Mouse (Mus musculus): ENCODE data around the gene Abhd17a.

The Abhd17a gene

DNA sequence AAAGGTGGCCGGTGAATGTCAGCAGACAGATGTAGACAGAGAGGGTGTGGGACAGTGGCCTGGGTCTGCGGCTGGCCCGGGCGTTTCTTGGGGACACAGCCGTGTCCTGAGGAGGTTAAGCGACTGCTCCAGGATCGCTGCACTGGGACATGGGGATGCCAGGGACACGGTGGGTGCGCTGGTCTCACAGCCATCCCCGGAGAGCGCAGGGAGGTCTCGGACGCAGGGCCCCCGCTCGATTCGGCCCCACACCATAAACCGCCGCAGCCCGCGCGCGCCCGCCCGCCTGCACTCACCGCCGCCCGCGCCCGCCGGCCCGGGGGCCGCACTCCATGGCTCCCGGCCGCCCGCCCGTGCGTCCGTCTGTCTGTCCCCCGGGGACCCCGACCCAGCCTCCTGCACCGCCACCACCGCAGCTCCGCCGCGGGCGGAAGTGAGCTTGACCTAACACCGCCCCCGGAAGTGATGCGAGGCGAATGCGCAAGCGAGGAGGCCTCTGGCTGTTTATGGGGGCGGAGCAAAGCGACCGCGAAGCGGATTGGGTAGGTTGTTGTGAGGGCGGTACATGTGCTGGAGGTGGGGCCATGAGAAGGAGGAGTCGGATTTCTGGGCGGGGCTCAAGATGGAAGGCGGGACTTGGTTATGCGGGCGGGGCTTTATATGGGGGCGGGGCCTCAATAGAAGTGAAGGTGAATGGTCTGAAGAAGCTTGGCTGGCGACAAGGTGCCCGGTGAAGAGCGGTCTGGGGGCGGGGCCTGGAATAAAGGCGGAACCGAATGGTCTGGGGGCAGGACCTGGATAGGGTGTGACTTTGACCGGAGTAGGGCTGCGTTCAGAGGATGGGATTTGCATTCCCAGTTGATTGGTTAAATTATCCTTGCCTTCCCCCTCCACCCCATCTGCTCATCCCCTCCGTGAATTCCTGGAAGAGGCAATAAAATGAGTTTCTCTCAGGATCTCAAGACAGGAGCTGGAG lies at the start of gene Abhd17a:
Abhd17a (minus strand) TSS at position 463 of the 976 bp plus-strand sequence.
- peak; percentile 99 for DNase-seq (ENCODE audit: low read depth, low spot score)

DNA sequence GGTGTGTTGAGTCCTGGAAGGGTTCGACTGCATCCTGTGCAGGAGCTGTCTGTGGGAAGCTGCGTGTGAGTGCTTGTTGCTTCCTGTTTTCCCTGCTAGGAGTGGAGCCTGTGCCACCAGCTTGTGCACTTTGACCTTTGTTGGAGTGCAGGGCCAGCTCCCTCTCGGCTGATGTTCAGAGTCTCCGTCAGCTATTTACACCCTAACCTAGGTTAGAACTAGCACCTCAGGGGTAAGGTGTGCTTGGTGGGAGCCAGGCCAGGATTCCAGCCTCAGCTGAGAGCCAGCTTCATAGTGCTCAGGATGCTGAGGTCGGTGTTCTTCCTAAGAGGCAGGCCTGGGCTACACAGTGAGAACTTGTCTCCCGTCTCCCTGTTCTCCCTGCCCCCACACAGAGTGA lies 45.2 kb upstream of the Abhd17a start:
- no peak for DNase-seq (ENCODE audit: low read depth, low spot score)

GRCm38 (mm10) chr10:80628925-80629324 lies 38.8 kb upstream of the Abhd17a start:
- DNase-seq (ENCODE audit: low read depth, low spot score), result no peak

DNA sequence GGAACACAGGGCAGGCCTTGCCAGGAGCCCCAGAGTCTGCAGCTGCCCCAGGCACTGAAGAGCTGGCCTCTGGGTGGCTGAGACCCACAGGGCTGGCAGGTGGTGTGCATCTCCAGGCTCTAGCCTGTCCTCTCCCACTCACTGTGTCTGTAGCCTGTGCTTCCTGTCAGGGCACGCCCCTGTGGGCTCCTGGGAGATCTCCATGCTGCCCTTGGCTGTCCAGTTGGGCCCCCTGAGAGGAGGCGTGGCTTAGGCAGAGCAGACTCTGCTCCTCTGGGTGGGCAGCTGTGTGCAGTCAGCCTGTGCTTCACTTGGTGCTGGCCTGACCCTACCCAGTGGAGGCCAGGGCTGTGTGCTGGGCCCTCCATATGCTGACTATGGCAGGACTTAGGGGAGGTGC lies 37.5 kb upstream of the Abhd17a start:
- no peak for DNase-seq (ENCODE audit: low read depth, low spot score)

DNA sequence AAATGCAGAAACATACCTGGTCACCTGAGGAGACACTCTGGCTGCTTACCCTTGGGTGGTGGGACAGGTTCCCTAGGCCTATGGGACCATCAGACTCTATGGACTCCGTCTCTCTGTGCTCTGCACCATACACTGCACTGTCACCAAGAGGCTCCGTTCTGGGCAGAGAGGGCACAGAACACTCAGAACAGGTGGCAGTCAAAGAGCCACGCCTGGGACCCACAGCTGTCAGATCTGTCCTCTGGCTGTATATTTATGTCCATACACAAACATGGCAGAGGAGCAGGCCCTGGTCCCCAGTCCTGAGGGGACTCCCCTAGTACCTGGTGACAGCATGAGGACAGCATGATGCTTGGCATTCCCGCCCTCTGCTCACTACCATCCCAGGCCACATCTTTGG lies 35.6 kb upstream of the Abhd17a start:
- DNase-seq (ENCODE audit: low read depth, low spot score), result no peak

- DNase-seq (ENCODE audit: low read depth, low spot score), result peak; percentile 49
Observed at GRCm38 (mm10) chr10:80623457-80624191, 33.5 kb upstream of the Abhd17a start.

DNA sequence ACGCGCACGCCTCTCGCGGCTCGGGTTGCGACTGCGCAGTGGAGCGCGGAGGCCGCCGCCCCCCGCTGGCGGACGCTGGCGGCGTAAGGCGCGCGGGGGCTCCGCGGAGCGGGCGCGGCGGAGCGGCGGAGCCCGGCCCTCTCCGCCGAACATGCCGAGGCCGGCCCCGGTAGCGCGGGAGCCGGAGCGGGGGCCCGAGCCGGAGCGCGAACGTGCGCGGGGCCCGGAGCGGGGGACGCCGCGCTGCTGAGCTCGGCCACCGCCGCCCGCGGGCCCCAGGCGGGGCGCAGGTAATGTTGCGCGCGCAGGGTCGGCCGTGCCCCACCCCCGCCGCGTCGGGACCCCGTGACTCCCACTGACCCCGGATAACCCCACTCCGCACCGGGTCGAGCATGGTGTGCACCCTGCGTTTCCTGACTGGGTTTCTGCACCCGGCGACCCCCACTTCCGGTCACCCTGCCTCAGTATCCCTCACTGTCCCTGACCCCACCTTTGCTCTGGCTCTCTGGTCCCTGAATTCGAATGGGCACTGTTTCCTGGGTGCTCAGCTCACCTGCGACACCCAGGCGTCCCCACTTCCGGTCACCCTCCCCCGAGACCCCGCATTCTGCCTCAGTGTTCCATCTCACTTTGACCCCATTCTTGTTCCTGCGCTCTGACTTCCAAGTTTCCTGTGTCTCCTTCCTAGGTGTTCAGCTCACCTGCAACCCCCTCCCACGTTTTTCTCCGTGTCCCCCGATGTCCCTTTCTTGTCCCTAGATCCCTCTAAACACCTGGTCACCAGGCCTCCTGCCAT lies 32.7 kb upstream of the Abhd17a start, which contains the start of gene Csnk1g2:
Csnk1g2 (plus strand) TSS at position 178 of the 796 bp plus-strand sequence.
- DNase-seq (ENCODE audit: low read depth, low spot score), result peak; percentile 7

GRCm38 (mm10) chr10:80621940-80622660 lies 32.0 kb upstream of the Abhd17a start:
- DNase-seq (ENCODE audit: low read depth, low spot score), result peak; percentile 100

DNA sequence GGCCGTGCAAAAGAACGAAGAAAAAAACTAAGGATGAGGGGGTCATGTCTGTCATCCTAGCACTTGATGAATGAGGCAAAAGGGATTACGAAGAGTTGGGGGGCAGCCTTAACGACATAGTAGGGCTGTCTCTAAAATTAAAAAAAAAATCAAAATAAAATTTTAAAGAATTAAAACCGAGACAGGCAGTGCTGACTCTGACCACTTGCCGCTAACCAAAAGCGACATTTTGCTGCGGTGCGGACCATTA lies 31.5 kb upstream of the Abhd17a start:
- DNase-seq (ENCODE audit: low read depth, low spot score), result no peak

DNA sequence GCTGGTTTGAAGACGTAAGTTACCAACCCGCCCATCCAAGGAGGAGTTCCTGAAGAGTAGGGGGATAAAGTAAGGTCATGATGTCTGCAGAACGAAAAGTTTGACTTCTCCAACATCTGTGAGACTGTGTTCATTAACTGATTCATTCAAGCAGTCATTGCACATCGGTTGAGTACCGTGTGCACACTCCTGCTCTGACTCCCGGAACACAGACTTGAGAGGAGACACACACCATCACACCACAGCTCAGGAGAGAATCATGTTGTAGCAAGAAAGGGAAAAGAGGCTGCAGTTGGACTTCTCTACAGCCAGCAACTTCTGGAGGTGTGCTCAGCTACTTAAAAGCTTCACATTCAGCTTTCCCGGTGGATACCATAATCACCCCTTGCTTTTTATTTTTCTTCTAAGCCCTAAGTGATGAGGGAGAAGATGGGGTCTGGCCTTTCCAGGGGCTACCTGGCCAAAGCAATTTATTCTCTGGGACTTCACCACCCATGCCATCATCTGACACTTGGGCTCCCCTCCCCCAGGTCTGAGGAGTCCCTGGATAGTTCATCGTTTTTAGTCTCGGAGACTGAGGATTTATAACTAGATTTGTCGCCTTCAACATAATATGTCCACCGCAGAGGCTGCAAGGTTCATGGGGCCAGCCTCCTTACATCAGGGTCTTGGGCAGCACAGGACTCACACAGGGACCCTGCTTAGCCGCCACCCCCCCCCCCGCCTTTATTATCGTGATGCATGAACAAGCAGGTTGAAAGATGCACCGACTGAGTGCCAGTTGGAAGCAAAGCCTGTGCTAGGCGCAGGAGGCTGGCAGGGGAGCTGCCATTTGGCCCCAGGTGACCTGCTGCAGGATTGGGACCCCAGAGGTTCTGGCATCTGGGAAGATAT lies 30.9 kb upstream of the Abhd17a start:
- no peak for DNase-seq (ENCODE audit: low read depth, low spot score)

DNA sequence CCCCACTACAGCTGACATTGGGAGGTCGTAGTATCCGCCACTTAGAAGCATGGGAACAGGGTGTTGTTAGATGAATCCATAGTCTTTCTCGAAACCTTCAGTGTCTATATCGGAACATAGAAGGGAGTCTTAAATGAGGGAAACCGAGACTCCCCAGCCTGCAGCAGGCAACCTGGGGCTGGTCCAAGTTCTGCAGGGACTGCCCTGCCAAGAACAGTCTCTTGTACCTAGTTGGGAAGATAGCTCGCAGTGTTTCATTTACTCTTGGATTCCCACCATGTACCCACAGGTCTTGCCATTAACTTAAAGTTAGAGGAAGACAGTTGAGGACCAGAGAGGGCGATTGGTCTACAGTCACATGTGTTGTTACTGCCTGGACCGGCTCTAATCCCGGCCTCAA lies 30.2 kb upstream of the Abhd17a start:
- no peak for DNase-seq (ENCODE audit: low read depth, low spot score)

- DNase-seq (ENCODE audit: low read depth, low spot score), result peak; percentile 12
Observed at GRCm38 (mm10) chr10:80619465-80620244, 29.5 kb upstream of the Abhd17a start.

- no peak for DNase-seq (ENCODE audit: low read depth, low spot score)
Observed at GRCm38 (mm10) chr10:80618181-80618580, 28.0 kb upstream of the Abhd17a start.

GRCm38 (mm10) chr10:80614351-80614750 lies 24.2 kb upstream of the Abhd17a start:
- no peak for DNase-seq (ENCODE audit: low read depth, low spot score)

GRCm38 (mm10) chr10:80613821-80614220 lies 23.7 kb upstream of the Abhd17a start:
- DNase-seq (ENCODE audit: low read depth, low spot score), result no peak

GRCm38 (mm10) chr10:80611905-80612304 lies 21.8 kb upstream of the Abhd17a start:
- no peak for DNase-seq (ENCODE audit: low read depth, low spot score)

DNA sequence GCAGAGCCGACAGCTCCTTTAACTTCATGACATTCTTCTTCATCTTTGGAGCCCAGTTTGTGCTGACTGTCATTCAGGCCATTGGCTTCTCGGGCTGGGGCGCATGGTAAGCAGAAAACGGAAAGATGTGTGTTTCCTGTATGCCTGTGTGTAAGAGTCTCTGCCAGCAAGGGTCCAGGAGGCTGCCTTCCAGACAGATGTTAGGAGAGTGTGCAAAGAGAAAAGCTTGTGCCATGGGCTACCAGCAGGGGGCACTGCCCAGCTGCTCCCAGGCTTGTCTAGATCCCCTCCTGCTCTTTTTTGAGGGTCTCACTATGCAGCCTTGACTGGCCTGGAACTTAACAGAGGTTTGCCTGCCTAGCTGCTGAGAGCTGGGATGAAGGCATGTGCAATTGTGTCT lies 20.9 kb upstream of the Abhd17a start:
- DNase-seq (ENCODE audit: low read depth, low spot score), result peak; percentile 59

DNA sequence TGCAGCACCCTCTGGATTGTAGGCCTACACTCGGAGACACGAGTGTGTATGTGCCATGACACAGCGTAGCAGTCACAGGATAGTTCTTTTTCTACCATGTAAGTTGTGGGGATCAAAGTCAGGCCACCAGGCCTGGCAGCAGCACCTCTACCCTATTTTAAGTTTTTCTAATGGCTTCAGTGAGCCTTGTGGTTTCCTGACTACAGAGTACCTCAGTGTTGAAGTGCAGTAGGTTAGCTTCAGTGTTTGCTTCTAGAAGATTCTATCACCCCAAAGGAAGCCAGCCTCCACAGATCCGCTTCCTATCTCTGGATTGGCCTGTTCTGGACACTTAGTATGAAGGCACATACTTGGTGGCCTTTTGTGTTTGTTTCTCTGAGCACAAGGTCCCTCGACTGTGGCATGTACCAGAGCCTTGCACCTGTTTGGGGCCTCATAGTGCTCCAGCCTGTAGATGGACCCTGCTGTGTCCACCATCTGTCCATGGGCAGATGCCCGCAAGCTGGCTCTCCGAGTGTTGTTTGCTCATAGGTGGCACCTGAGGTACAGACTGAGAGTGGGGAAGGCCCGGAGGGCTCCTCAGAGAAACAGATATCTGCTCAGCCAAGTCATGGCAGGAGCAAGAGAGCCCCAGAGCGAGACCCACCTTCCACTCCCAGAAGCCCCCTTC lies 20.1 kb upstream of the Abhd17a start:
- no peak for DNase-seq (ENCODE audit: low read depth, low spot score)
